Mouse (Mus musculus) adrenal gland, postnatal 36 days (tissue): ENCODE data around the gene Gm43552. TPM values are rescaled to one million over a fixed set of nuclear protein-coding genes. Genes with fewer than 3 reads are reported as not detected.
"Not testable (repeated sequence)": the region's sequence is repeated elsewhere in the genome, so short reads cannot be mapped to it uniquely, and the experiment has no call there.

Experiments
- DNase-seq, 2 experiments: peaks; one replicate each; pipeline ENCODE4 v3.0.0; 2021; ENCODE audit warnings: mixed read lengths in 1 of 2
- total RNA-seq, 2 experiments: library from RNA; stranded (reverse); gene quantifications; 2 replicates each; pipeline ENCODE4 v1.2.3; 2021

The Gm43552 gene
- total RNA-seq, 2 experiments from 2014 or later = 6.0 TPM; not detected in 1

DNA sequence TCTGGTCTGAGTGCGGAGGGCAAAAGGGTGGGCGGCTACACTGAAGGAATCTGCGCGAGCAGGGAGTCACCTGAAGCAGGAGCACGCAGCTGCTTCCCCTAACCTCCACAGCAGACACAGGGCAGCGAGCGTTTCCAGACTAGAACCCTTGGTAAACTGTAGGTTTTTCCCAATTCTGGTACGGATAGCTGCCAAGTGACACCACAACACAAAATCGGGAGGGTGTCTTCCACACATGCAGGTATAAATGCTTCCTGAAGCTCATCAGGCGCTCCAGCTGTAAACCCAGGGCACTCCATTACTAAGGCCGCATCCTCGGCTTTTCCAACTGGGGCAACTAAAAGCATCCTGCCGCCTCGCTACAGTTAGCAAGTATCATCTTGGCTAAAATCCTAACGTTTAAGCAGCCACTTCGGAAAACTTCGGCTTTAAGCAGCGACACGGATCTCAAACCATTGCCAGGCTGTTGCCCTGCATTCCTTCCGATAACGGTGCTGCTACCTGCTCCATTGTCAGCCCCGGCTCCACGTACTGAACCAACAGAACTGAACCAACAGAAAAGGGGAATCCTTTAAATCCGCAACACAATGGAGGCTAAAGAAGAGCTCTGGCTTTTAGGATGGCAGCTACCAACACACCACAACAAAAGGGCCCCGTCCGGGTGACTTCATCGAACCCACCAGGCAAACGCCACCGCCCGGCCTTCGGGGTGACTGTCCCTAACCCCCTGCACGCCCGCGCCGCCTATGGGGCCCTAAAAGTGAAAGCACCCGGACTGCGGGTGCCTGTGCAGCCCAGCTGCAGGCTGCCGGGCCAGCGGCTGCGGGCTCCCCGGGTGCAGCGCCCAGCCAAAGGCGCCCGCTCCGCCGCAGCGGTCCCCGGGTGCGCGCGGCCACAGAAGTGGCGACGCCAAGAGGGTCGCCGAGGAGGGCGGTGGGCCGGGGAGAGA is 592 bp downstream of the Gm43552 start:
- DNase-seq = peak; percentile 81 to 86

DNA sequence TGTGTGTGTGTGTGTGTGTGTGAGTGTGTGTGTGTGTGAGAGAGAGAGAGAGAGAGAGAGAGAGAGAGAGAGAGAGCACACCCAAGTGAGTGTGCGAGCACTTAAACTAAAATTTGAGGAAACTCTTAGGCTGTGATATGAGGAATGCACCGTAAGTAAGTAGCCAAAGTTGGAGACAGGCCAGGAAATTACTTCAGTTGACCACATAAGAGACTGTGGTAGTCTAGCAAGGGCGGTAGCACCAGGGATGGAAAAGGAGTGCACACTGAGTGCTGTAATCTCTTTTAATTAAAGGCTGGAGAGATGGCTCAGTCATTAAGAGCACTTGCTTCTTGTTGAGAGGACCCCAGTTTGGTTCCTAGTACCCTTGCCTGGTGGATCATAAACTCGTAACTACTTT is 2.8 kb downstream of the Gm43552 start:
- no peak for DNase-seq

DNA sequence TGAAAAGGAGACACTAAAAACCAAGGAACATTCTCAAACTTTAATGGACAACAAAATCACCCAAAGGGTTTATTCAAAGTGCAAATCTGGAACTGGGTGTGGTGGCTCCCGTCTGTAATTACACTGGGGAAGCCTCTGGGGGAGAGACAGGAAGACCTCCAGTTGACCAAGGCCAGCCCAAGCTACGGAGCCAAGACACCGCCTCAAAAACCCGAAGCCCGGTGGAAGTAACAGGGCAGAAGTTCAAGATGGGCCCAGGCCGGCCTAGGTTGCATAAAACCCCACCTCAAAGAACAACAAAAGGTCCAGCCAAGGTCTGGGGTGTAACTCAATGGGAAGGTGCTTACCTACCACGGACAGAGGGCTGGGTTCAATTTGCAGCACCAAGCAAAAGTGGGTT is 3.9 kb downstream of the Gm43552 start:
- no peak for DNase-seq

DNA sequence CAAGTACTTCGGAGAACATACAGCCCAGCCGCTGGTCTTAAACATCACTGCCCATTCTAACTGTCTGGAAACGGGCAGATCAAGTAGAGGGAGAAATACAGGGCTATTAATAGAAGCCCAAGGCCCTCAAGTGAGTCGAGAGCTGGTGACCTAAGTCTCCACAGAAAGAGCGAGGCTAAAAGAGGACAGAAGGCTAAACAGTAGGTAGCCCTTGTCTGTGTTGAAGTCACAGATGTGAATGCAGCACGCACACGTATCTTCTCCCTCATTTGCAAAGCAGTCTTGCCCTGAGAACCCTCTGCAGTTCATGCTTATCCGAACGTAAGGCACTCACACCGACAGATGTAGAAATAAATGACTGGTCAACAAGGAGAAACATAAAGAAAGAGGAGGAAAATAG is 5.3 kb downstream of the Gm43552 start:
- no peak for DNase-seq

DNA sequence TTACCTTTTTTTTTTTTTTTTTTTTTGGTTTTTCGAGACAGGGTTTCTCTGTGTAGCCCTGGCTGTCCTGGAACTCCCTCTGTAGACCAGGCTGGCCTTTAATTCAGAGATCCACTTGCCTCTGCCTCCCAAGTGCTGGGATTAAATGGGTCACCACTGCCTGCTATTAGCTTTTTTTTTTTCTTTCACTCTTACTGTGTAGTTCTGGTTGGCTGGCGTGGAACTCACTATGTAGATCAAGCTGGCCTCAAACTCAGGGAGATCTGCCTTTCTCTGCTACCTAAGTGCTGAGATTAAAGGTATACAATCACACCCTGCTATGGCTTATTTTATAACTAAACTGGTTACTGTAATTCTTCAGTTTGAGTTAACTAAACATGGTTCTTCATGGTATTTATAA is 6.1 kb downstream of the Gm43552 start:
- DNase-seq = no peak

DNA sequence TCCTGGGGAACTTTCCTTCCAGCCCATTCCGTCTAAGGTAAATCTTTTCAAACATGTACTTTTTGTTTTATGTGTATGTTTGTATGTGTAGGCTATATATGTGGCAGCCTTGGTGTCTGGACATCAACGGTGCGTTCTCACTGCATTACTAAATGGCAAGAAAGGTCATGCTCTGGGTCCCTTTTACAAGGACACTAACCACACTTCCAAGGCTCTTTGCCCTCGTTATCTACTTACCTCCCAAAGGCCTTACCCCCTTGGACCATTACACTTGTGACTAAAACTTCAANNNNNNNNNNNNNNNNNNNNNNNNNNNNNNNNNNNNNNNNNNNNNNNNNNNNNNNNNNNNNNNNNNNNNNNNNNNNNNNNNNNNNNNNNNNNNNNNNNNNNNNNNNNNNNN is 9.6 kb downstream of the Gm43552 start:
- DNase-seq = no peak

DNA sequence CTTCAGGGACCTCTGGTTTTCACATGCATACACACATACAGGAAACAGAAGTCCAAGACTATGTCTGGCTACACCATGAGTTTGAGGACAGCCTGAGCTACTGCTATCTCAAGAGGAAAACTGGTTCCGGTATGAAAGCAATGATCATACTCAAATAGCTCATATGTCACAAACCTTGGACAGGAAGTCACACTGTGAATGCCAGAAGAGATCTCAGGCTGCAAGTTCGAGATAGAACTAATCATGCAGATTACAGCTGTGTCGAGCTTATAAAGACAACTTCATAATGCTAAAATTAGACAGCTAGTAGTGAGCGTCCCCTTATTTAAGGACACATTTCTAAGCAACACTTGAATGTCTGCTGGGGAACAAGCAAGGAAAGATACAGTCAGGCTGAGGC is 12.1 kb downstream of the Gm43552 start:
- DNase-seq = no peak

DNA sequence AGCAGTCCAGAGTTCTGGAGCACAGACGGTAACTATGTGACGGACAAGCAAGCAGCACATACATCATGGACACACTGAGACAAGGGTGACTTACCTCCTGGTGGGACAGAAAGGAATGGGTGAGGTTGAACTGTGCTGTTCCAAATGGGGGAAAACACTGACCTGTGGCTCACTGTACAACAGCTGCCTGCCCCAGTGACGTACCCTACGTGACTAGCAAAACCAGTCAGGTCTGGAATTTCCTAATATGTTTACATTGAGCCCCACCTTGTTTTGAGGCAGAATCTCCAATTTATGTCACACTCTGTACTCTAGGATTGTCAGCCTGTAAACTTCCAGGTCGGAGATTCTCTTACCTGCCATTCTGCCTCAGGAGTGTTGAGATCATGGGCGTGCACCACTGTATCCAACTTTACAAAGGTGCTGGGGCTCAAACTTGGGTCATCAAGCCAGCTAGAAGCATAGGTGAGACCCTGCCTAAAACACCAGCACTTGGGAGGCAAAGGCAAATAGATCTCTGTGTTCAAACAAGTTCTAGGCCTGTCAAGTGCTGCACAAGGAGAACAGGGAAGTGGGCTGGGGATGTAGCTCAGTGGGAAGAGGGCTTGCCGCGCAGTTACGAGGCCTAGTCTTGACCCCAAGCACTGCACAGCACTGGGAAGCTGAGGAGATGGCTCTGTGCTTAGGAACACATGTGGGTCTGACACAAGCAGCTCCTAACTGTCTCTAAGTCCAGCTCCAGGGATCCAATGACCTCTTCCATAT is 12.8 kb downstream of the Gm43552 start:
- no peak for DNase-seq

DNA sequence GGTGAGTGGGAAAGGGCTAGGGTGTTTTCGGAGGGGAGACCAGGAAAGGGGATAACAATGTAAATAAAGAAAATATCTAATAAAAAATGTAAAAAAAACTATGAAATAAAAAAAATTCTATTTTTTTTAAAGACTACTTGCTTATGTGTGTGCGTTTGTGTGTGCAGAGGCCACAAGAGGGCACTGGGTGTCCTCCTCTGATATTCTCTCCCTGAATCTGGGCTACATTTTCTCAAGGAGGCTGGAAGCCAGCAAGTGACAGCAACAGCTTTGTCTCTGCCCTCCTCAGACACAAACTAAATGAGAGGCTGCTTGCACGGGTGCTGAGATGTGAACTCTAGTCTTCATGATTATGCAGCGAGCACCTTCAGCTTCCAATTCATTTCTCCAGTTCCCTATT is 14.4 kb downstream of the Gm43552 start:
- DNase-seq = peak in 1 of 2 experiments; percentile 48

DNA sequence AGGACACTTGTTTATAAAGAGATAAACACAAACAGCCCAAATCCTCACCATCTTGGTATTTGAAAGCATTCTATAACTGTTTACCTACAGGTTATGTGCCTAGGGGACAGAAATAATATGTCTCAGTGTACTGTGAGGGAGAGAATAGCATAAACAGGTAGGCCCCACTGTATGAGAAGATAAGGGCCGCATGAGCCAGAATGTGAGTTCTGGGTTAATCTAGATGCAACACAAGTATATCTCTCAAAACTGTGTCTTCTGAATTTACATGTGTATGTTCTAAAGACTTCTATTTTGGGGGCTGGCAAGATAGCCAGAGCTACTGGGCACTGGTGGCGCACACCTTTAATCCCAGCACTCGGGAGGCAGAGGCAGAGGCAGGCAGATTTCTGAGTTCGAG is 15.9 kb downstream of the Gm43552 start:
- DNase-seq = not testable (repeated sequence)

DNA sequence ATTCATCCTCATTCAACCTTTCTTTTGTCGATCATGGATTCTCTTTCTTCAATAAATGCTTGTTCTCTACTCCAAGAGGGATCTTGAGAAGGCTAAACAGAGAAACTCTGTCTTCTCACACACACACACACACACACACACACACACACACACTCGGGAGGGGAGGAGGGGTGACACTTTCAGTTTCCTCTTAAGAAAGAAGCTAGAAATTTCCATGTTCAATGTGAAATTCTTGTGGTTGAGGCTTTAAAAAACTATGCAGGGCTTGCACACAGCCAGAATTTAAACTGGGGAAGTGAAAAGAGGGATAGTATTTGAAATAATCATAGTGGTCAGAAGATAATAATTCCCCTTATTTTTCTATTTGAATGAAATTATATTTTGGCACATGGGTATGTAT is 16.8 kb downstream of the Gm43552 start:
- peak in 1 of 2 experiments; percentile 12 for DNase-seq

DNA sequence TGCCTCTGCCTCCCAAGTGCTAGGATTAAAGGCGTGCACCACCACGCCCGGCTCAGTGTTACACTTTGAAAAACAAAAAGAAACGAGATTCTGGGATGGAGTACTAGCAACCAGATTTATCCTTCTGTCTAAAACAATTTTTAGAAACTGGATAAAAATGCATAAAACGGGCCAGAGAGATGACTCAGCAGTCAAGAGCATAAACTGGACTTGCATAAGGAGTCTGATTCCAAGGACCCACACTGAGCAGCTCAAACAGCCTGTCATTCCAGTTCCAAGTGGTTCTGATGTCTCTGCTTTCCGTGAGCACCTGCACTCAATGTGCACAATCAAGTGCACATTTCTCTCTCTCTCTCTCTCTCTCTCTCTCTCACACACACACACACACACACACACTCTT is 22.9 kb downstream of the Gm43552 start:
- DNase-seq = peak; percentile 41 to 53

DNA sequence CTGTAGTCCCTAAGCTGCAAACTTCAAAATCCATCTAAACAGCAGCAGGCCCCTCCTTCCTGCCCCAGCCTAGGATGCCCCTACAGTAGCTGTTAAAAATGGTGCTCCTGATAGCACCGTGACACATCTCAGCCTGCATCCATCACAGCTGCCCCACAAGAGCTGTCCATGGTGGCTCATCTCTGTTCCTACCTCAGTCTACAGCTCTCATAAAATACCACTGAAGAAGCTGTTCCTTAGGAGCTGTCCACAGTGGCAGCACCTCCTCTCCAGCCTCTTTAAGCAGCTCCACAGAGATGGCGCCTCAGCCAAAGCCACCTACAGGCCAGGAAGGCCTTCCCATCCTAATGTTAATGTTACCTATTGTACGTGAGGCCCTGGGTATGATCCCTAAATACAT is 25.7 kb downstream of the Gm43552 start:
- DNase-seq = no peak

DNA sequence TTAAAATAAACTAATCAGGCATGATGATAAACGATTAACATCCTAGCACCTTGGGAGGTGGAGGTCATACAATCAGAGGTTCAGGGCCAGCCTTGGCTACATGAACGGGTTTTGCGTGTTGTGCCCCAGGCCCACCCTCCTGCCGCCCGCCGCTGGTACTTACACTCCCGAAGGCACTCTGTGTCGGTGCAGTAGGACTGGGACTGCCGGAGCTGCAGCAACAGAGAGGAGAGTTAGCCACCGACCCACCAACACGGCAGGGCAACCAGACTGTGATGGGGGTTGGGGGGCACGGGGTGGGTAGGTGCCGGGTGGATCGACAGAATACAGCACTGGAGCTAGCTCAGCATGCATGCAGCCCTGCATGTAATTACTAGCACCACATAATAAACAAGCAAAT is 32.3 kb downstream of the Gm43552 start:
- DNase-seq = no peak

DNA sequence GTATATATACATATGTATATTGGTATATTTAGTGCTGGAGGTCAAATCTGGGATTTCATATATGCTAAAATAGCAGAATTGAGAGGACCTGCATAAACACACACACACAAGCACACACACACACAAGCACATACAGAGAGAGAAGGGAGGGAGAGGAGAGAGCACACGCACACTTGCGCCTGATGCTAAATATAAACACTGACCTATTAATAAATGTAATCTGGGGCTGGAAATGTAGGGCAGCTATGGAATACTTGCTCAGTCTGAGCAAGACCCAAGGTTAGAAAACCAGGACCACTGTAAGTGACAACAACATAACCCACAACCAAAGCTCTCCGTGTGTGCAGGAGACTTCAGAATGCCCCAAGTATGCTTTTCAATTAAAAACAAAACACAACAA is 33.2 kb downstream of the Gm43552 start:
- DNase-seq = no peak

DNA sequence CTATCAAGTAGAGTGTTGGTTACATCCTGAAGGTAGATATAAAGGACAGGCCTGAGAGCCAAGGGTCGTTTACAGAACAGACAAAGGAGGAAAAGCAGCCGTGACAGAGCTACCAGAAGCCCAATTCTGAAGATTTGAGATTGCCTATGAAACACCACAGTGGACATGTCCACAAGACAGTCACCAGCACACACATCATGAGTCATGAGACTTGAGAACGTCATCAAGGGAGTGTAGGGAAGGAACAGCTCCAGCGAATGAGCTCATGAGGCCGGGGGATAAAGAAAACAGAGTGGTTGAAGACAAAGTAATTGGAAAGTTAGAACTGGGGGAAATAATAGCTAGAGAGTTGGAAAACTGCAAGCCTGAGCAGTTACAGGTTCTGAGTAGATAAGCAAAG is 34.8 kb downstream of the Gm43552 start:
- DNase-seq = peak in 1 of 2 experiments; percentile 55

DNA sequence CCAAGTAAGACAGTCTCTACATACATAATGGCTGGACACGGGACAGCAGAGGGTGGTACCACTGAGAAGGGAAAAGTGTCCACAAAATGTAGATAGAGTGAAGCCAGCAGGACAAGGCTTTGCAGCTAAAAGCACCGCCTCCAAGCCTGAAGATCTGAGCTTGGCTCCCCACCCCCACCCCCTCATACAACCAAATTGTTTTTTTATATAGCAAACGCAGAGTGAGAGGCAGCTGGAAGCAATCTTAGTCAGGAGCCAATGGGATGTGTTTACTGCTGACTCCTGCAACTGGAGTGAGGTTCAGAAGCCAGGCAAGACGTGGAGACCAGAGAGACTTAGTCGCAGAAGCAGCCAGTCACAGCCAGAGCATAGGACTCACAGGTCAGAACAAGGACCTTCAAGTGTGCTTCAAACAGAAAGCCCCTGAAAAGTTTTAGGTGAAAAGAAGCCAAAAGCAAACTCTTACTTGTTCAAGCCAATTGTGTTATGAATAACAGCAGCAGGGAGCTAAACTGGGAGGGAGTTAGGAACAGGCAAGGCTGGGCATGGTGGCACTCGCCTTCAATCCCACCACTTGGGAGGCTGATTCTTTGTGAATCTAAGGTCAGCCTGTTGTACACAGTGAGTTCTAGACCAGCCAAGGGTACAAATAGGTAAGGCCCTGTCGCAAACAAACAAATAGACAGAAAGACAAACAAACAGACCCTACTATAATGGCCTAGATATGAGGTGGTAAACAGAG is 35.4 kb downstream of the Gm43552 start:
- no peak for DNase-seq

DNA sequence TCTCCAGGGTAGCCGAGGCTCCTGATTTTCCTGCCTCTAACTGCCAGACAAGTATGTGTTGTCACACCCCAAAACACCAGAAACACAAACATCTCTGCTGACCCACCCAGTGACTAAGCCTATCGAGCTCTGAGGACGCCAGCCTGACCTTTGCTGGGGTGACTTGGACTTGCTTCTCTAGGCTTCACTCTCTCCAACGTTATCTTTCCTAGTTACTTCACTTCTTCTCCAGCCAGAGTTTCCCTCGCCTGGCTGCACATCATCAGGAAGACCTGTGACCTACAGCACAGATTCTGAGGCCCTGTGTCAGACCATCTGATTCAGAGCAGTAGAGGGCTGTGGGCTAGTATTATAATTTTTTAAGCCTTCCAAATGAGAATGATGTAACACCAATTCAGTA is 37.9 kb downstream of the Gm43552 start:
- DNase-seq = peak; percentile 52 to 53

DNA sequence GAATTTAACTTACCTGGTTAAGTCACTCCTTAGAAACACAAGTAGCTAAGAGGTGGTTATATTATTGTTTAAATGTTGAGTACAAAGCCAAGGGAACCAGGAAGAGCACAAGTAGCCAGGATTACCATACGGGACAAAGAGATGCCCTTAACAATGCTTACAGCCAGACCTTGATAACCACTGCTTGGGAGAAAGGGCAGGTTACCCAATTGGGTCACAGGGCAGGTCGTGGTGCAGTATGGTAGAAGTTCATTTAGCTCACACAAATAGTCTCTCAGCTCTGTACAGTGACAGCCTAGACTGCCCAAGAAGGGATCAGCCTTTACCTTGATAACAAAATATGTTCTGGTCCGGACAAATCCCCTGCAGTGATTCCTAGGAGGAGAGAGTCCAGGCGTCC is 43.7 kb downstream of the Gm43552 start:
- DNase-seq = no peak

DNA sequence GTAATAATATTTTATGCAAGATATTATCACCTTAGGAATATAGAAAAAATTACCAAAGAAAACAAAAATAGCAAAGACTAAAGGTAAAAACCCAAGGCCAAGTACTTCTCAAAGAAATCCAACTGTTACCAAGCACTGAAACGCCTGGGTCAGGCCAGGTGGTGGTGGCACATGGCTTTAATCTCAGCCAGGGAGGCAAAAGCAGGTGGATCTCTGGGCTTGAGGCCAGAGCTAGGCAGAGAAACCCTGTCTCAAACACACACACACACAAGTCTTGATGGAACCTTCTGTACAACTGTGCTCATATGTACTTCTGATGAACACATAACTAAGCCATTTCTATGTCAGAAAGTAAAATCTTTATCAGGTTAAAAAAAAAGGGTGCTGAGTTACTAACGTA is 44.8 kb downstream of the Gm43552 start:
- no peak for DNase-seq

DNA sequence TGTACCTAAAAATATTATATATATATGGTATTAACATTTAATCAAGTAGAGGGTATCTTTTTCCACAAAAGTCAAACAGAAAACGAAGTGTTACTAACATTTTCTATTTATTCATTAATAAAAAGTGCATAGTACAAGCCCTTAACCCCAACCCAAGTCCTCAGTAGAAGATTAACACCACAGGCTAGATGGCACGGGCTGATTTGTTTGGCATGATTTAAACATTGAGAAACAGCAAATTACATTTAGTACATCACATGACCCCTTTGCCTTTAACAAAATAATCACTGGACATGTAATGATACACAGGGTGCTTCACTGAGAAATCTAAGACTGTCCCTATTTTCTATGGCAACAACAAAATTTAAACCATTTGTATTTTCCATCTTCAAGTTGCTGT is 45.9 kb downstream of the Gm43552 start:
- DNase-seq = no peak

DNA sequence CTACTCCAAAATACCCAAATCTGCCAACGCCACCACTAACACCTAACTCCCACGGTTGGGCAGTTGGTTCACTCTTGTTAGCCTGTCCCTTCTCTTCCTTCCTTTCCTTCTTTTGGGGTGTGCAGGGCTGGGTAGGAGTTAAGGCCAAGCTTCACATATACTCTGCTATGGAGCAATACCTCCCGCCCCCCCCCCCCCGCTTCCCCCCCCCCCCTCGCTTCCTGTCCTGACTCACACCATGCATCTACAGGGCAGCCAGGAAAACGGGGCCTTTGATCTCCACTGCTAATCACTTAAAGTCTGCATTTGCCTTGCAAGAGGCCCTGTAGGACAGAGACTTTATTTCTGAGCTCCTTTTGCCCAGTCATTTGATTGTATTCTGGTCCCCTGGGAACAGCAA is 47.7 kb downstream of the Gm43552 start:
- no peak for DNase-seq

DNA sequence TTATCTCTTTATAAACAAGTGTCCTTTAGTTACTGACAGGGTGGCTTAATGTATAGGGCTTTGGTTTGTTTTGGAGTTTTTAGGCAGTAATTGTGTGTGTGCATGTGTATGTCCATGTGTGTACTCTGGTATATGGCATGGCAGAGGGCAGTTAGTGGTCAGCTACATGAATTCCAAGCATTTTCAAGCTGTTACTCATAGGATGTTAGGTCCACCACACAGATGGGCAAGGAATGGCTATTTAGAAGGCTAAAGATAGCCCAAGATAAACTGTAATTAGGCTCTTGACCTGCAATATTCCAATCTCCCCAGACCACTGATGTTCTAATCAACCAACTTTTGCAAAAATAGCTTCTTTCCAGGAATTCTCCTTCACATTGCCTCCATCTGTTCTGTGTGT is 54.6 kb downstream of the Gm43552 start:
- DNase-seq = no peak
